Mouse (Mus musculus): Measurements from ENCODE around the gene Anks1. TPM values are rescaled to one million over a fixed set of nuclear protein-coding genes. Genes with fewer than 3 reads are reported as not detected.

The Anks1 gene
- total RNA-seq, 2 experiments from 2014 or later, result 22.6 to 27.6 TPM

- DNase-seq, result no peak
These were observed 191.6 kb downstream of the Anks1 start for GRCm38 (mm10) chr17:28100669-28101068.

DNA sequence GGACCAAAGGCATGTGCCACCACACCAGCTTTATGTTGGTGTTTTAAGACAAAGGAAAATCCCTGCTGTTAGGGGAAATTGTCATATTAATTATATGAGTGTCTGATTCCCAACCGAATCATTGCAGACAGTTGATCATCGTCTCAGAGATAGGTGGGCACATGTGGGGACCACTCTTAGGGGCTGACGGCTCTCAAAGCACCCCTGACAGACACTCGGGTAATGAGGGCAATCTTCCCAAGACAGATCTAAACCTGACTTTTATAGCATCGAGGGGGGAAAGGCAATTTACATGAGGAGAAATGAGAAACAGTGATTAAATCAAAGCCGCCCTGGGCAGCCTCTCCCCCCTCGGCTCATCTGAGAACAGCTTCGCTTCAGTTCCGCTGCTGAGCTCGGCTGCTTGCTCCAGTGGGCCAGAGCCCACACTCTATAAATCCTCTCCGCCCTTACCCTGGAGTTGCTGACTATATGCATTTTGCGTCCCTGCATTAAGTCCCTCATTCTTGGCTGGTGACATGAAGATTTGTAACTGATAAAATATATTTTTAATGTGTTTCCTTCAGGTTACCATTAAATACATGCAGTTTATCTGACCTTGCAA, 192.3 kb downstream of the Anks1 start:
- DNase-seq, result no peak

DNA sequence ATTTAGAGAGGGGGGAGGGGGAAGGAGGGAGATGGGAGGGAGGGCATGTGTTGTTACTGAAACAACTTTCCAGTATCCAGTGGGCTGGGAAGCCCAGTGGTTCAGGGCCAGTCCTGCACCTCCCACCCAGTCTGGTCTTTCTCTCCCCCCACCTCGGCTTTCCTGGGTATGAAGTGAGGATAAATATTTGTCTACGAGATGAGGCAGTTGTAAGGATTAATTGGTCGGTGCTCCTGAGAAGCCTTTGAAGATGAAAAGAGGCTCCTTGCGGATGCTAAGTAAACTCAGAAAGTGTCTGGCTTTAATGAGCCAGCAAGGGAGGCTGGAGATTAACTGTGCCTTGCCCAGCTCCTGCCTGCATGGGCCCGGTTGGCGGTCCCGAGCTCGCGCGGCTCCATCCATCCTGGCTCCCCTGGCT, 192.8 kb downstream of the Anks1 start:
- DNase-seq, result no peak

- DNase-seq, result no peak
These were observed 195.3 kb downstream of the Anks1 start for GRCm38 (mm10) chr17:28104416-28104815.

DNA sequence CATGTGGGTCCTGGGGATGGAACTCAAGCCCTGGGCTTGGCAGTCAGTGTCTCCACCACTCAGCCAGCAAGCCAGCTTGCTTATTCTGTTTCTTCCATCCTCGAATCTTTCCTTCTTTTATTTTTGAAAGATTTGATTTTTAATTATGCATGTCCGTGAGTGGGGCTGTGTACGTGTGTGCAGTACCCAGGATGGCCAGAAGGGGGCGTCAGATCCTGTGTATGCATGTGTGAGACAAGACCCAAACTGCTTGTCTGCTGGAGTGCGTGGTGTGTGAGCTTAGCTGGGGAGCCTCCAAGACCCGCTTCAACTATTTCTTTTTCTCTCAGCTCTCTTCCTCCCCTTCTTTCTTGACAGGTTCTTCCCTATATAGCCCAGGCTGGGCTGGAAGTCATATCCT, 197.2 kb downstream of the Anks1 start:
- DNase-seq, result no peak

- no peak for DNase-seq
These were observed 198.2 kb downstream of the Anks1 start for GRCm38 (mm10) chr17:28107275-28107674.

GRCm38 (mm10) chr17:28112266-28112665, 203.2 kb downstream of the Anks1 start:
- DNase-seq, result no peak

Other genes with a start within 250 kb of the Anks1 start
- under 1 TPM; 0.26 to 0.43 TPM for gene Spdef, start 180.4 kb upstream of the Anks1 start, total RNA-seq (2021)
- gene D17Wsu92e, start 88.7 kb upstream of the Anks1 start, total RNA-seq (2021), result 10 to 100 TPM; 76.7 to 78.6 TPM
- 10 to 100 TPM; 93.1 to 94.1 TPM for gene Snrpc, start 71.2 kb upstream of the Anks1 start, total RNA-seq (2021)
- gene Uhrf1bp1, start 52.9 kb upstream of the Anks1 start, total RNA-seq (2021), result 10 to 100 TPM; 15.0 to 20.4 TPM
- 10 to 100 TPM; 19.9 to 23.3 TPM for gene Taf11, start 538 bp downstream of the Anks1 start, total RNA-seq (2021)
- gene Tcp11, start 171.3 kb downstream of the Anks1 start, total RNA-seq (2021), result not detected
- gene Scube3, start 232.8 kb downstream of the Anks1 start, total RNA-seq (2021), result under 1 TPM; 0.56 to 0.63 TPM